Mouse (Mus musculus): ENCODE data around the gene Sorbs1. TPM values are rescaled to one million over a fixed set of nuclear protein-coding genes. Genes with fewer than 3 reads are reported as not detected.

Sorbs1 gene
- polyA plus RNA-seq, 1 experiment from 2014 or later, result 84.1 TPM

DNA sequence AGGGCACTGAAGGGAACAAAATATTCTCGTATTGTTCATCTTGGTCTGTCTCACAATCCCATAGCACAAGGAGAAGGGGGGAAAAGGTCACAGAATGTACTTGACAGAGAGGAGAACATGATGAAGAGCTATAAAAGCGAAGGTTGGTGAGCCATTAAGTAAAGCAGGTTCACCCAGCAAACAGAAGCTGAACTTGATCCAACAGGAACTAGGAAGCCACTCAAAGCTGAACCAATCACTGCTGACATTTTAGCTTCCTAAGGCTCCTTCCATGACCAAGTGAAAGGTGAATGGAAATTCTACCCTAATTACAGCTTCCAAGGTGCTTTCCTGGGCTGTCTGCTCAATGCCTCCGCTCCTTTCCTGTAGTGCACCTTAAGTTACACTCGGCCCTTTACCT lies 262.5 kb downstream of the Sorbs1 start:
- H3K27me3 ChIP-seq, result no peaks in the 10 kb centered on the region
- no peaks in the 10 kb centered on the region for H3K9me3 ChIP-seq (replicated peaks)
- ATAC-seq, result no peak
- no peaks in the 10 kb centered on the region for H3K36me3 ChIP-seq (ENCODE audit: poor library complexity, severe bottlenecking)
- 85% methylated on average over 4 of the region's 4 CpGs for WGBS
- no peaks in the 10 kb centered on the region for H3K4me1 ChIP-seq
- no peak overlapping the region for H3K4me3 ChIP-seq
- H3K27ac ChIP-seq, result no peak overlapping the region
- no peak overlapping the region for H3K4me2 ChIP-seq
- no peak overlapping the region for H3K9ac ChIP-seq

DNA sequence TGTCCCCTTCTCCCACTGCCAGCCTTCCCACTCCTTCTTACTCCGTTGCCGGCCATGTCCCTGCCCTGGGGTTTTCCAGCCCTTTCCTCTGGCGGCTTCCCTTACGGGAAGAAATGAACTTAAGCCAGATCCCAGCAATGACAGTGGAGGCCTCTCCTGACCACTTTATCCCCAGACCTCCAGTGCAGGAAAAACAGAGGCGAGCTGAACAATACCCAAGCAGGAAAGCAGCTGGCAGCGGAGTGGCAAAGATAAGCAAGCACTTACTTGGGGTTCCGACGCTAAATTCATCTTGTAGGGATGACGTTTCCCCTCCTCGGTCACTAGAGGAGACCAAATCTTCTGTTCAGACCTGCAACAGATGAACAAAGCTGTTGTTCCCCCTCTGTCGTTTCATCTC lies 264.2 kb downstream of the Sorbs1 start:
- Histone ChIP-seq H3K9ac (no peak overlapping the region), H3K4me1 (no peaks in the 10 kb centered on the region), H3K9me3 (replicated peaks) (no peaks in the 10 kb centered on the region), H3K27ac (no peak overlapping the region), H3K4me3 (no peak overlapping the region), H3K36me3 (ENCODE audit: poor library complexity, severe bottlenecking) (no peaks in the 10 kb centered on the region), H3K27me3 (no peaks in the 10 kb centered on the region), H3K4me2 (no peak overlapping the region)
- no peak for ATAC-seq
- WGBS, result 81% methylated on average over 11 of the region's 11 CpGs

- no peak for ATAC-seq
- WGBS, result 97% methylated on average over 5 of the region's 5 CpGs
- Histone ChIP-seq H3K9ac (no peak overlapping the region), H3K36me3 (ENCODE audit: poor library complexity, severe bottlenecking) (no peaks in the 10 kb centered on the region), H3K27ac (no peak overlapping the region), H3K27me3 (no peaks in the 10 kb centered on the region), H3K4me3 (no peak overlapping the region), H3K9me3 (replicated peaks) (no peaks in the 10 kb centered on the region), H3K4me1 (no peaks in the 10 kb centered on the region), H3K4me2 (no peak overlapping the region)
These were observed 265.1 kb downstream of the Sorbs1 start for GRCm38 (mm10) chr19:40248476-40248875.

- no peaks in the 10 kb centered on the region for H3K27me3 ChIP-seq
- no peaks in the 10 kb centered on the region for H3K9me3 ChIP-seq (replicated peaks)
- no peak overlapping the region for H3K27ac ChIP-seq
- no peaks in the 10 kb centered on the region for H3K4me1 ChIP-seq
- no peaks in the 10 kb centered on the region for H3K36me3 ChIP-seq (ENCODE audit: poor library complexity, severe bottlenecking)
- no peak overlapping the region for H3K9ac ChIP-seq
- H3K4me2 ChIP-seq, result no peak overlapping the region
- 15% methylated on average over 5 of the region's 5 CpGs for WGBS
- no peak overlapping the region for H3K4me3 ChIP-seq
- no peak for ATAC-seq
These were observed 266.3 kb downstream of the Sorbs1 start for GRCm38 (mm10) chr19:40247268-40247666.

GRCm38 (mm10) chr19:40246646-40247267 lies 266.8 kb downstream of the Sorbs1 start:
- H3K4me2 ChIP-seq, result no peak overlapping the region
- ATAC-seq, result no peak
- no peak overlapping the region for H3K27ac ChIP-seq
- no peaks in the 10 kb centered on the region for H3K9me3 ChIP-seq (replicated peaks)
- H3K4me1 ChIP-seq, result no peaks in the 10 kb centered on the region
- no peaks in the 10 kb centered on the region for H3K36me3 ChIP-seq (ENCODE audit: poor library complexity, severe bottlenecking)
- no peak overlapping the region for H3K4me3 ChIP-seq
- no peak overlapping the region for H3K9ac ChIP-seq
- WGBS, result 76% methylated on average over 7 of the region's 7 CpGs
- no peaks in the 10 kb centered on the region for H3K27me3 ChIP-seq

Other genes starting within 250 kb of the Sorbs1 start
- gene Pdlim1, start 241.9 kb downstream of the Sorbs1 start, polyA plus RNA-seq (2015; fragmentation: Nextera tagmentation; extraction: Ambion mirVana), result 38.5 and 39.4 TPM in 2 replicates
- gene Aldh18a1, start 74.7 kb upstream of the Sorbs1 start, polyA plus RNA-seq (2015; fragmentation: Nextera tagmentation; extraction: Ambion mirVana), result 81.4 and 87.0 TPM in 2 replicates
- 11.6 and 12.7 TPM in 2 replicates for gene Tctn3, start 98.5 kb upstream of the Sorbs1 start, polyA plus RNA-seq (2015; fragmentation: Nextera tagmentation; extraction: Ambion mirVana)
- 8.8 and 12.4 TPM in 2 replicates for gene Entpd1, start 98.6 kb upstream of the Sorbs1 start, polyA plus RNA-seq (2015; fragmentation: Nextera tagmentation; extraction: Ambion mirVana)
- gene Cc2d2b, start 235.0 kb upstream of the Sorbs1 start, polyA plus RNA-seq (2015; fragmentation: Nextera tagmentation; extraction: Ambion mirVana), result 0.19 and 0.37 TPM in 2 replicates